Mouse (Mus musculus) midbrain, embryonic 10.5 days (tissue): ENCODE measurements around the gene Akap12. TPM values are rescaled to one million over a fixed set of nuclear protein-coding genes. Genes with fewer than 3 reads are reported as not detected.
A peak's percentile ranks its signal among the peaks of the same experiment; 100 is the strongest.

ENCODE experiments used
- DNase-seq: peaks from one replicate; pipeline ENCODE4 v3.0.0-alpha.2; 2017; ENCODE audit warnings: low spot score
- H3K27ac ChIP-seq: fragments of 300-500 bp; sonication (generic); replicated peaks from 2 replicates; pipeline ENCODE4 v1.5.1; 2016; ENCODE audit warnings: mild to moderate bottlenecking
- H3K27me3 ChIP-seq: fragments of 300-500 bp; sonication (generic); 2 replicates; pipeline ENCODE4 v1.6.1; 2016; ENCODE audit warnings: low read depth, mild to moderate bottlenecking; ENCODE audit not compliant: poor library complexity, severe bottlenecking
- H3K36me3 ChIP-seq: fragments of 300-500 bp; sonication (generic); 2 replicates; pipeline ENCODE4 v1.6.1; 2016; ENCODE audit warnings: mild to moderate bottlenecking, moderate library complexity
- H3K4me1 ChIP-seq: fragments of 300-500 bp; sonication (generic); 2 replicates; pipeline ENCODE4 v1.6.1; 2016
- H3K4me3 ChIP-seq: fragments of 300-500 bp; sonication (generic); 2 replicates; pipeline ENCODE4 v1.5.1; 2016; ENCODE audit warnings: mild to moderate bottlenecking, moderate library complexity
- H3K9me3 ChIP-seq: fragments of 300-500 bp; sonication (generic); replicated peaks from 2 replicates; pipeline ENCODE4 v1.6.1; 2016; ENCODE audit warnings: mild to moderate bottlenecking
- WGBS: fragments of 180-500 bp; shearing (Covaris S2); methylation state at CpG from one replicate; pipeline ENCODE4 v1.1.7; 2016; 5-methylcytosine and 5-hydroxymethylcytosine counted together
- polyA plus RNA-seq: library from polyadenylated mRNA; unstranded; fragments of >200 nt; fragmentation: Nextera tagmentation; extraction: Ambion mirVana; gene quantifications from 2 replicates; pipeline ENCODE4 v1.2.1, GENCODE M21; 2016

Gene Akap12
- polyA plus RNA-seq = 30.9 and 40.7 TPM in 2 replicates

DNA sequence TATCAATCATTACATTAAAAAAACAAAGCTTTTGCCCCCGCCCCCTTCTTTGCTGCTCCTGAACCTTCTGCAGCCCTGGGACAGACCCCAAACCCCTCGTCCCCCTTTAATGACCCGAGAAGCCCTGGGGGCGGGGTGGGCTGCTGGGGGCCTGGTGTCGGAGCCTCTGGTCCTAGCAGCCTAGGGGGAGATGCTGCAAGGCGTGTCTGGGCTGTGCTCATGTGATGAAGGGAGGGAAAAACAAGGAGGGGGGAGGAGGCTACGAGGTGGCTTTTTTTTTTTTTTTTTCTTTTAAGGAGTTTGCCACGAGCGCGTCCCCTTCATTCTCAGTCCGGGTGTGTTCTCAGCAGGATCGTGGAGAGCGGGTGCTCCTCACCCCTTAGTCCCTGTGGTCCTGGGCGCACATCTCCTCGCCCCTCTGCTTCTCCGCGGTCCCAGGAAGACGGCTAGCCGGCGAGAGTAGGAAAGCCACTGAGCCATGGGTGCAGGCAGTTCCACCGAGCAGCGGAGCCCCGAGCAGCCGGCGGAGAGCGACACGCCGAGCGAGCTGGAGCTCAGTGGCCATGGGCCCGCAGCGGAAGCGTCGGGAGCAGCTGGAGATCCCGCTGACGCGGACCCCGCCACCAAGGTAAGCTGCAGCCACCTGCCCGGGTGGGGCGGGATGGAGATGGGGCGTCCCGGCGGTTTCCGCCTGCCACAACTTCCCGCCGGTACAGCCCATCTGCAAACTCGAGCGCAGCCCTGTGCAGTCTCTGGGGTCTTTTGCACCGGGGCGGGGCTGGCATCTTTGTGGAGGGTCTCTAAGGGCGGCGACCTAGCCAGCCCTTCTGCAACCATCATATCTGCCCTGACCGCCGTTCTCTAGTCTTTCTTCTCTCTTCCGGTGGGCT lies at the start of gene Akap12:
TSS of gene Akap12 (plus strand) at position 340 of the 890 bp plus-strand sequence.
- H3K36me3 ChIP-seq = no peaks in the 10 kb centered on the region
- peak within 1 kb of the TSS; percentile 83 for H3K4me3 ChIP-seq
- WGBS = under 1% methylated on average over 54 of the region's 54 CpGs
- DNase-seq = peak; percentile 67
- H3K27ac ChIP-seq = peak within 1 kb of the TSS; percentile 90
- H3K9me3 ChIP-seq = no peaks in the 10 kb centered on the region
- H3K4me1 ChIP-seq = peaks cover 19% of the 10 kb centered on the region
- peaks cover 34% of the 10 kb centered on the region for H3K27me3 ChIP-seq

- WGBS = 81% methylated on average over 17 of the region's 17 CpGs
- no peaks in the 10 kb centered on the region for H3K36me3 ChIP-seq
- H3K9me3 ChIP-seq = no peaks in the 10 kb centered on the region
- H3K4me3 ChIP-seq = no peak overlapping the region
- H3K27me3 ChIP-seq = no peaks in the 10 kb centered on the region
- H3K4me1 ChIP-seq = peaks cover 8% of the 10 kb centered on the region; the same call in 1 of the 2 replicates
- DNase-seq = no peak
- no peak overlapping the region for H3K27ac ChIP-seq
Measured at GRCm38 (mm10) chr10:4230563-4231359, 35.4 kb upstream of the Akap12 start.

GRCm38 (mm10) chr10:4233102-4233501 lies 33.1 kb upstream of the Akap12 start:
- H3K27me3 ChIP-seq = no peaks in the 10 kb centered on the region
- H3K36me3 ChIP-seq = no peaks in the 10 kb centered on the region
- no peak overlapping the region for H3K4me3 ChIP-seq
- 76% methylated on average over 9 of the region's 9 CpGs for WGBS
- no peaks in the 10 kb centered on the region for H3K9me3 ChIP-seq
- DNase-seq = no peak
- H3K27ac ChIP-seq = no peak overlapping the region
- 0 out of 2 replicates have a peak, but pooled peaks cover 3% of the 10 kb centered on the region for H3K4me1 ChIP-seq

- no peak overlapping the region for H3K27ac ChIP-seq
- 0 out of 2 replicates have a peak, but pooled peaks cover 3% of the 10 kb centered on the region for H3K9me3 ChIP-seq
- DNase-seq = no peak
- H3K4me1 ChIP-seq = no peaks in the 10 kb centered on the region
- H3K36me3 ChIP-seq = no peaks in the 10 kb centered on the region
- WGBS = 79% methylated on average over 5 of the region's 5 CpGs
- no peaks in the 10 kb centered on the region for H3K27me3 ChIP-seq
- no peak overlapping the region for H3K4me3 ChIP-seq
Measured at GRCm38 (mm10) chr10:4239794-4240574, 26.2 kb upstream of the Akap12 start.

DNA sequence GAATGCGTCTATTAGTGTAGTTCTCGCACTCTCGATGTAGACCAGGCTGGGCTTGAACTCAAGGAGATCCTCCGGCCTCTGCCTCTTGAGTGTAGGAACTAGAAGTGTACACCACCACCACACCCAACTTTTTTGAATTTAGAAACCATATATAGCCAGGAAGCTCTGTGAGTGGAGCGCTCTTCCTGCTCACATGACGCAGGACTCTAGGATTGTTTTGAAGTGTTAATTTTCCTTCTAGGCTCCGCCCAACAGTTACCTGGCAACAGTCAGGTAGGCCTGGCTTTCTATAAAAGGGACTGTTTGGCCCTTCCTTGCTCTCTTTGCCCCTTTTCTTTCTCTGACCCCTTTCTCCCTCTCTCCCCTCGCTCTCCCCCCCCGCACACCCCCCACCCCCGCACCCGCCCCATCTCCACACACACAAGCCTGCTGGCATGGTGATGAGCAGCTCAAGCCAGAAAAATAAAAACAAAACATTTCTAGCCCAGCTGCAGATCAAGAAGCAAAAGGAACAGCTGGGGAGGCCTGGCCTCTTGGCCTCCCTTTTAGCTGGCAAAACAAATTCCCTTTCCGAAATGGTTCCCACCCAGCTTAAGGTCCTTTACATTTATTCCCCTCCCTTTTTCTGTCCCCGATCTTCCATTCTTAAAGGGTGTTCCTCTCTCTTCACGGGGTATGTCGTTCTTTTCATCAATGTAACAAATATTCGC lies 22.4 kb upstream of the Akap12 start:
- WGBS = 88% methylated on average over 16 of the region's 16 CpGs
- no peaks in the 10 kb centered on the region for H3K27me3 ChIP-seq
- DNase-seq = no peak

GRCm38 (mm10) chr10:4245812-4246211 lies 20.4 kb upstream of the Akap12 start:
- 77% methylated on average over 2 of the region's 2 CpGs for WGBS
- peaks cover 12% of the 10 kb centered on the region for H3K4me1 ChIP-seq
- 0 out of 2 replicates have a peak, but pooled peaks cover 3% of the 10 kb centered on the region for H3K9me3 ChIP-seq
- H3K27ac ChIP-seq = no peak overlapping the region
- H3K4me3 ChIP-seq = no peak overlapping the region
- no peak for DNase-seq
- H3K27me3 ChIP-seq = no peaks in the 10 kb centered on the region
- no peaks in the 10 kb centered on the region for H3K36me3 ChIP-seq

More for the DNA sequence above, 22.4 kb upstream of the Akap12 start:
- H3K27ac ChIP-seq = no peak overlapping the region
- peaks cover 4% of the 10 kb centered on the region for H3K4me1 ChIP-seq
- 0 out of 2 replicates have a peak, but pooled peaks cover 3% of the 10 kb centered on the region for H3K9me3 ChIP-seq
- H3K36me3 ChIP-seq = no peaks in the 10 kb centered on the region
- no peak overlapping the region for H3K4me3 ChIP-seq

DNA sequence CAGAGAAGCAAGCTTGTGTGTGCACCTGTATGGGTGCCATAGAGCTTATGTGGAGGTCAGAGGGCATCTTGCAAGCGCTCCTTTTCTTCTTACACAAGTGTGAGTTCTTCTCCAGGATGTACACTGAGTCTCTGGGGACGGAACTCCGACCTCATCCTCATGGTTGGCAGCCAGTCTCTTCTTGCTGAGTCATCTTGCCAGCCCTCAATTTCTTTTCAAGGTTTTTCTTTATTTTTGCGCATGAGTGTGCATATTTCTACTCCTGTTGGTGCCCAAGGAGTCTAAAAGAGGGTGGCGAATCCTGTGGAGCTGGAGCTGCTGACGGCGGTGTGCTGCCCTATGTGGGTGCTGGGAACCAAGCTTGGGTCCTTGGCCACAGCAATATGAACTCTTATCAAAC lies 19.8 kb upstream of the Akap12 start:
- Histone ChIP-seq H3K4me3 (no peak overlapping the region), H3K27me3 (no peaks in the 10 kb centered on the region), H3K4me1 (peaks cover 12% of the 10 kb centered on the region), H3K9me3 (0 out of 2 replicates have a peak, but pooled peaks cover 3% of the 10 kb centered on the region), H3K27ac (no peak overlapping the region), H3K36me3 (no peaks in the 10 kb centered on the region)
- no peak for DNase-seq
- WGBS = 89% methylated on average over 7 of the region's 7 CpGs

GRCm38 (mm10) chr10:4249235-4249845 lies 16.8 kb upstream of the Akap12 start:
- peaks cover 12% of the 10 kb centered on the region for H3K4me1 ChIP-seq
- no peaks in the 10 kb centered on the region for H3K36me3 ChIP-seq
- no peaks in the 10 kb centered on the region for H3K27me3 ChIP-seq
- H3K4me3 ChIP-seq = no peak overlapping the region
- DNase-seq = peak; percentile 39
- H3K27ac ChIP-seq = peak overlapping the region; percentile 28; the same call in 1 of the 2 replicates
- H3K9me3 ChIP-seq = 0 out of 2 replicates have a peak, but pooled peaks cover under 1% of the 10 kb centered on the region
- 12% methylated on average over 4 of the region's 4 CpGs for WGBS

- Histone ChIP-seq H3K4me3 (no peak overlapping the region), H3K36me3 (no peaks in the 10 kb centered on the region), H3K9me3 (no peaks in the 10 kb centered on the region), H3K27ac (no peak overlapping the region), H3K27me3 (no peaks in the 10 kb centered on the region), H3K4me1 (peaks cover 12% of the 10 kb centered on the region)
- no peak for DNase-seq
- 86% methylated on average over 3 of the region's 3 CpGs for WGBS
Measured at GRCm38 (mm10) chr10:4250681-4251080, 15.5 kb upstream of the Akap12 start.

- Histone ChIP-seq H3K27ac (no peak overlapping the region), H3K9me3 (no peaks in the 10 kb centered on the region), H3K27me3 (no peaks in the 10 kb centered on the region), H3K4me3 (no peak overlapping the region), H3K36me3 (no peaks in the 10 kb centered on the region), H3K4me1 (peaks cover 10% of the 10 kb centered on the region)
- WGBS = 77% methylated on average over 4 of the region's 4 CpGs
- DNase-seq = no peak
Measured at GRCm38 (mm10) chr10:4253613-4254012, 12.6 kb upstream of the Akap12 start.

GRCm38 (mm10) chr10:4254459-4254858 lies 11.7 kb upstream of the Akap12 start:
- H3K27me3 ChIP-seq = no peaks in the 10 kb centered on the region
- no peaks in the 10 kb centered on the region for H3K9me3 ChIP-seq
- no peak overlapping the region for H3K4me3 ChIP-seq
- H3K4me1 ChIP-seq = peaks cover 1% of the 10 kb centered on the region
- H3K27ac ChIP-seq = no peak overlapping the region
- 54% methylated on average over 5 of the region's 5 CpGs for WGBS
- DNase-seq = no peak
- no peaks in the 10 kb centered on the region for H3K36me3 ChIP-seq
